Mouse (Mus musculus) embryonic facial prominence, embryonic 14.5 days (tissue): Measurements from ENCODE around the gene Ryr1. TPM values are rescaled to one million over a fixed set of nuclear protein-coding genes. Genes with fewer than 3 reads are reported as not detected.
A peak's percentile ranks its signal among the peaks of the same experiment; 100 is the strongest.
"Not testable (repeated sequence)": the region's sequence is repeated elsewhere in the genome, so short reads cannot be mapped to it uniquely, and the experiment has no call there.

Experiments used
- ATAC-seq: fragments of 200-750 bp; cut with Nextera tagmentation; 2 replicates; pipeline ENCODE4 v1.8.0; 2017; ENCODE audit warnings: low read depth, moderate number of reproducible peaks, moderate TSS enrichment
- DNase-seq: peaks from one replicate; pipeline ENCODE4 v3.0.0-alpha.2; 2015; ENCODE audit warnings: low spot score
- H3K27ac ChIP-seq: fragments of 300-500 bp; sonication (generic); replicated peaks from 2 replicates; pipeline ENCODE4 v1.5.1; 2014; ENCODE audit warnings: low read depth, mild to moderate bottlenecking, low read length, moderate library complexity
- H3K27me3 ChIP-seq: fragments of 300-500 bp; sonication (generic); replicated peaks from 2 replicates; pipeline ENCODE4 v1.6.1; 2014; ENCODE audit warnings: low read length; ENCODE audit not compliant: control insufficient read depth, insufficient read depth
- H3K36me3 ChIP-seq: fragments of 300-500 bp; sonication (generic); 2 replicates; pipeline ENCODE4 v1.6.1; 2014; ENCODE audit warnings: low read length, mixed read lengths; ENCODE audit not compliant: control insufficient read depth, insufficient read depth
- H3K4me1 ChIP-seq: fragments of 300-500 bp; sonication (generic); 2 replicates; pipeline ENCODE4 v1.6.1; 2014; ENCODE audit warnings: antibody characterized with exemption, low read length; ENCODE audit not compliant: control insufficient read depth, insufficient read depth
- H3K4me2 ChIP-seq: fragments of 300-500 bp; sonication (generic); 2 replicates; pipeline ENCODE4 v1.6.1; 2014; ENCODE audit warnings: low read depth, mild to moderate bottlenecking, low read length, moderate library complexity, mixed read lengths
- H3K4me3 ChIP-seq: fragments of 300-500 bp; sonication (generic); 2 replicates; pipeline ENCODE4 v1.5.1; 2014; ENCODE audit warnings: low read depth, mild to moderate bottlenecking, low read length
- H3K9ac ChIP-seq: fragments of 300-500 bp; sonication (generic); 2 replicates; pipeline ENCODE4 v1.6.1; 2014; ENCODE audit warnings: low read depth, mild to moderate bottlenecking, low read length, moderate library complexity, mixed read lengths
- H3K9me3 ChIP-seq: fragments of 300-500 bp; sonication (generic); 2 replicates; pipeline ENCODE4 v1.6.1; 2016; ENCODE audit warnings: low read length; ENCODE audit not compliant: control insufficient read depth
- WGBS: fragments of 180-500 bp; shearing (Covaris S2); extraction: QIAGEN DNeasy Blood & Tissue Kit; methylation state at CpG from one replicate; pipeline ENCODE4 v1.1.7; 2014; 5-methylcytosine and 5-hydroxymethylcytosine counted together
- polyA plus RNA-seq: library from polyadenylated mRNA; unstranded; fragments of >200 nt; fragmentation: Nextera tagmentation; extraction: Ambion mirVana; gene quantifications from 2 replicates; pipeline ENCODE4 v1.2.1, GENCODE M21; 2014

Ryr1 gene
- polyA plus RNA-seq, 1 experiment from 2014 or later: 10.6 TPM

- Histone ChIP-seq H3K4me1 (no peaks in the 10 kb centered on the region), H3K27ac (no peak overlapping the region), H3K4me2 (no peak overlapping the region), H3K4me3 (no peak overlapping the region), H3K9me3 (no peaks in the 10 kb centered on the region), H3K9ac (no peak overlapping the region), H3K27me3 (no peaks in the 10 kb centered on the region), H3K36me3 (peaks cover 69% of the 10 kb centered on the region)
- DNase-seq: peak; percentile 79
- 0 out of 2 replicates have a peak, but pooled peaks have one; percentile 4 for ATAC-seq
- WGBS: 63% methylated on average over 8 of the region's 8 CpGs
Measured at GRCm38 (mm10) chr7:28972542-28972985, 152.4 kb downstream of the Ryr1 start.

DNA sequence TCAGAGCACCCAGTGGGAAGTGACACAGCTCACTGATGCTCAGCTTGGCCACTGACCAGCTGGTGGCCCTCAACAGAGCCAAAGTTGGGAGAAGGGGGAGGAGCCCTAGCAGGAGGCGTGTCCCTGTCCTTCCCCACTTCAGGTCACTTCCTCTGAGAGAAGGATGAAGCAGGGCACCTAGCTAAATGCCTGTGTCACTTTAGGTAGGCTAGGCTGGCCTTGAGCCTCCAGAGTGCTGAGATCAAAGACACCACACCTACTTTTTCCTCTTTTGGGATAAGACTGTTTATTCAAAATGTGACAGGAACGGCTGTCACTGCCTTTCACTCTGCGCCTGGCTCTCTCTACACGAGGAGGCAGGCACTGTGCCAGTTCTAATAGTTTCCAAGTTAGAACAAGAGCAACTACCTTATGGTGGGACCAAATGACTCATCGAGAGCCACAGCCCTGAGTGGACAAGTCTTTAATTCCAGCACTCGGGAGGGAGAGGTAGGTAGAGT lies 153.2 kb downstream of the Ryr1 start:
- H3K36me3 ChIP-seq: peaks cover 62% of the 10 kb centered on the region
- DNase-seq (peak; percentile 64), ATAC-seq (no peak)
- no peak overlapping the region for H3K27ac ChIP-seq
- H3K27me3 ChIP-seq: no peaks in the 10 kb centered on the region
- no peak overlapping the region for H3K4me3 ChIP-seq
- H3K4me2 ChIP-seq: no peak overlapping the region
- no peaks in the 10 kb centered on the region for H3K9me3 ChIP-seq
- H3K9ac ChIP-seq: no peak overlapping the region
- H3K4me1 ChIP-seq: no peaks in the 10 kb centered on the region
- WGBS: 67% methylated on average over 6 of the region's 6 CpGs

- Histone ChIP-seq H3K4me2 (no peak overlapping the region), H3K9me3 (no peaks in the 10 kb centered on the region), H3K9ac (no peak overlapping the region), H3K27ac (no peak overlapping the region), H3K36me3 (peaks cover 54% of the 10 kb centered on the region), H3K4me1 (no peaks in the 10 kb centered on the region), H3K27me3 (no peaks in the 10 kb centered on the region), H3K4me3 (no peak overlapping the region)
- 86% methylated on average over 7 of the region's 7 CpGs for WGBS
- ATAC-seq: no peak
- no peak for DNase-seq
Measured at GRCm38 (mm10) chr7:28971029-28971428, 153.9 kb downstream of the Ryr1 start.

GRCm38 (mm10) chr7:28969672-28970394 lies 155.1 kb downstream of the Ryr1 start:
- Histone ChIP-seq H3K27ac (no peak overlapping the region), H3K27me3 (no peaks in the 10 kb centered on the region), H3K9ac (no peak overlapping the region), H3K36me3 (peaks cover 48% of the 10 kb centered on the region), H3K4me2 (no peak overlapping the region), H3K4me1 (no peaks in the 10 kb centered on the region), H3K9me3 (no peaks in the 10 kb centered on the region), H3K4me3 (no peak overlapping the region)
- 70% methylated on average over 12 of the region's 12 CpGs for WGBS
- ATAC-seq (peak; percentile 23; the same call in 1 of the 2 replicates), DNase-seq (no peak)

GRCm38 (mm10) chr7:28969271-28969670 lies 155.7 kb downstream of the Ryr1 start:
- H3K27ac ChIP-seq: no peak overlapping the region
- no peak overlapping the region for H3K4me2 ChIP-seq
- no peaks in the 10 kb centered on the region for H3K27me3 ChIP-seq
- H3K9me3 ChIP-seq: no peaks in the 10 kb centered on the region
- no peak for DNase-seq
- WGBS: 79% methylated on average over 1 of the region's 1 CpGs
- no peak overlapping the region for H3K4me3 ChIP-seq
- ATAC-seq: no peak
- H3K4me1 ChIP-seq: no peaks in the 10 kb centered on the region
- no peak overlapping the region for H3K9ac ChIP-seq
- peaks cover 43% of the 10 kb centered on the region for H3K36me3 ChIP-seq

DNA sequence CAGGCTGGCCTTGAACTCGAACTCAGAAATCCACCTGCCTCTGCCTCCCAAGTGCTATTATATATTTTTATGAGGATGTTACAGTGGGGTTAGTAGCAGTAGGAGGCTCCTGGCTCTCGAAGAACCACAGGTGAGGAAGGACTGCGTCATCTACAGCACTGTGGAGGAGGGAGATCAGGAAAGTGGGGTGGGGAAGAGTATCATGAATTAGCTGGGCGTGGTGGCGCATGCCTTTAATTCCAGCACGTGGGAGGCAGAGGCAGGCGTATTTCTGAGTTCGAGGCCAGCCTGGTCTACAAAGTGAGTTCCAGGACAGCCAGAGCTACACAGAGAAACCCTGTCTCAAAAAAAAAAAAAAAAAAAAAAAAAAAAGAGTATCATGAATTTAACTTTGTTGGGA lies 156.9 kb downstream of the Ryr1 start:
- ATAC-seq, H3K4me1 ChIP-seq: not testable (repeated sequence)
- 98% methylated on average over 8 of the region's 8 CpGs for WGBS

DNA sequence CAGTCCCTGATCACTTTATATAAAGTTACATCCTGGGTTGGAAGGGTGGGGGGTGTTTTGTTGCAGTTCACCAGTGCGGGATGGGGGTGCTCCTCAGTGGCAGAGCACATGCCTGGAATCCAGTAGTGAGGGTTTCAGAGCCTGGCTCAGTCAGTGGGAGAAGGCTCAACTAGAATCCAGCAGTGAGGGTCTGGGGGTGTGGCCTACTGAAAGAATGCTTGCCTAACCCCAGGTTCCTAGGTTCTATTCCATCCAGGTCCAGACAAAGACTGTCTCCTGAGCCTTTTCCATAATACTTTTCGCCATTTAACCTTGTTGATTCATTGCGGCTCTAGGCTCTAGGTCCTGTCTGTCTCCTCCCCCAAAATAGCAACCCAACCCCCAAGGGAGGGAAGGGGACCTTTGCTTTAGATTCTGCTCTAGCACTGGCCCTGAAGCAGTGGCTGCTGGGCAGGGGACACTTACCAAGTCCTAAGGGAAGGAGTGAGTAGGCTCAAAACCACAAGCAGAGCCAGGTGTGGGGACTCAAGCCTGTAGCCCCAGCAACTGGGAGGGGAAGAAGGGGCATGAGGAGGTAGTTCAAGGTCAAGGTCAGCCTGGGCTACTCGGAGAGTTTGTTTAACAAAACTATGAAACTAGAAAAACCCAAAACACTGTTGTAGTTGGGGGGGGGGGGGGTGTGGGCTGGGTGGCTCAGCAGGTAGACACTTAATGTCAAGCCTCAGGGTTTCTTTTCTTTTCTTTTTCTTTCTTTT lies 158.1 kb downstream of the Ryr1 start:
- Histone ChIP-seq H3K9ac (no peak overlapping the region), H3K27me3 (no peaks in the 10 kb centered on the region), H3K9me3 (no peaks in the 10 kb centered on the region), H3K27ac (no peak overlapping the region), H3K36me3 (peaks cover 28% of the 10 kb centered on the region), H3K4me2 (no peak overlapping the region), H3K4me3 (no peak overlapping the region), H3K4me1 (no peaks in the 10 kb centered on the region; the same call in 1 of the 2 replicates)
- WGBS: 75% methylated on average over 4 of the region's 4 CpGs
- ATAC-seq: no peak
- DNase-seq: no peak

More for the DNA sequence above, 156.9 kb downstream of the Ryr1 start:
- H3K9me3 ChIP-seq, H3K4me2 ChIP-seq, H3K27ac ChIP-seq, H3K4me3 ChIP-seq, H3K9ac ChIP-seq, H3K27me3 ChIP-seq, DNase-seq: not testable (repeated sequence)
- H3K36me3 ChIP-seq: peaks cover 31% of the 10 kb centered on the region

DNA sequence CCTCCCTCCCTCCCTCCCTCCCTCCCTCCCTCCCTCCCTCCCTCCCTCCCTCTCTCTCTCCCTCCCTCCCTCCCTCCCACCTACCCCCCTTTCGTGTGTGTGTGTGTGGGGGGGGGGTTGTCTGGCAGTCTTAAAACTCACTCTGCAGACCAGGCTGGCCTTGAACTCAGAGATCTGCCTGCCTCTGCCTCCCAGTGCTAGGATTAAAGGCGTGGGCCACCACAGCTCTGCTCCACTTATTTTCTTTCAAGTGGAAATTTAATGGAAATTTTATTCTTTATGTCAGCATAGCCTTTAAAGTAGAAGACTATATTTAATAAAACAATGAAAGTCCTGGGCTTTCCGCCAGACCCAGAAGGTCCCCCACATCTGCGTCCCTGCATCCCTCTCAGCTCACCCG lies 158.8 kb downstream of the Ryr1 start:
- Histone ChIP-seq H3K4me2 (no peak overlapping the region), H3K27me3 (no peaks in the 10 kb centered on the region), H3K36me3 (peaks cover 20% of the 10 kb centered on the region), H3K4me3 (no peak overlapping the region), H3K9ac (no peak overlapping the region), H3K27ac (no peak overlapping the region), H3K9me3 (no peaks in the 10 kb centered on the region), H3K4me1 (no peaks in the 10 kb centered on the region; the same call in 1 of the 2 replicates)
- no peak for ATAC-seq
- no peak for DNase-seq
- 60% methylated on average over 4 of the region's 5 CpGs for WGBS
